9 mouse cellular contexts compared by ENCODE assay signal in the genomic region with DNA sequence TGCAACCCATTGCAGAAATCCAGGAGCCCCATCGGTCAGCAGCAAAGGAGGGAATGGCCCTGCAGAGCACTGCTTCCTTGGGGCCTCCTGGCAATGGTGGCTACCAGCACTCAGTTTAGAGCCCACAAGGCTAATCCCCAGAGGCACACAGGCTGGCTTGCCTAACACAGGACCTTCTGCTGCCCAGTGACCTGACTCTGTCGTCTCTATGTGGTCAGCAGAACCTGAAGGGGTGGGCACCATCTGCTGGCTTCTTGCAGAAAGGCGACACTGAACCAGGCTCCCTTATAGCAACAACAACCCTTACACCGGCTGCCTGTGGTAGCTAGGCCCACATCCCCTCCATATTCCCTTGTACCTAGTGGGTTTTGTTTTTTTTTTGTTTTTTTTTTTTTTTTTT. TPM values are rescaled to one million over a fixed set of nuclear protein-coding genes. Genes with fewer than 3 reads are reported as not detected.
DNase-seq lines count a peak whose midpoint lies in the region; ATAC-seq lines count a peak whose summit lies in the region.
"Had no signal": no experiment of that assay in that cellular context is flagged by ENCODE, and none has a peak within 500 bp of the region (broad histone marks: within the 10 kb centered on the region; RNA-seq: fewer than 3 reads in every experiment).

No protein-coding gene starts in this region.

- WGBS in heart, embryonic 12.5 days: 38% methylated on average over 4 of the region's 4 CpGs
- 39% methylated on average over 4 of the region's 4 CpGs for WGBS in hindbrain, embryonic 16.5 days

- H3K27me3 ChIP-seq in heart, embryonic 12.5 days (replicated peaks): no peaks in the 10 kb centered on the region
- H3K27me3 ChIP-seq in hindbrain, embryonic 16.5 days (replicated peaks; ENCODE audit: control insufficient read depth, insufficient read depth, low read length): no peaks in the 10 kb centered on the region

- H3K9ac ChIP-seq in heart, embryonic 12.5 days: no peak overlapping the region
- H3K9ac ChIP-seq in hindbrain, embryonic 16.5 days (ENCODE audit: low read depth, low read length): no peak overlapping the region
- H3K9ac ChIP-seq: neural tube, embryonic 13.5 days had no signal

- no peak overlapping the region for H3K4me3 ChIP-seq in heart, embryonic 12.5 days
- H3K4me3 ChIP-seq in hindbrain, embryonic 16.5 days (ENCODE audit: low read length): no peak overlapping the region
- H3K4me3 ChIP-seq: neural tube, embryonic 13.5 days had no signal

- peak; percentile 46 for DNase-seq in heart, postnatal 4 days
- peak; percentile 47 for DNase-seq in Muller cell, postnatal 12 days (ENCODE audit: inconsistent ontology term)
- peak; percentile 59 for DNase-seq in lung, postnatal 25 days (ENCODE audit: low spot score)
- DNase-seq in thymus, postnatal 0 days (ENCODE audit: low spot score): no peak
- DNase-seq in right cerebral cortex, adult 18-20 months: no peak
- no peak for DNase-seq in heart, adult 18-20 months

- peaks cover 50% of the 10 kb centered on the region for H3K4me1 ChIP-seq in heart, embryonic 12.5 days (replicated peaks)
- no peaks in the 10 kb centered on the region for H3K4me1 ChIP-seq in hindbrain, embryonic 16.5 days (ENCODE audit: control insufficient read depth, insufficient read depth, low read depth, low read length)
- H3K4me1 ChIP-seq: neural tube, embryonic 13.5 days had no signal

- ATAC-seq in heart, embryonic 12.5 days (ENCODE audit: insufficient number of reproducible peaks, low FRiP score): no peak
- 0 out of 2 replicates have a peak, but pooled peaks have one; percentile 21 for ATAC-seq in hindbrain, embryonic 16.5 days

- H3K36me3 ChIP-seq in heart, embryonic 12.5 days: no peaks in the 10 kb centered on the region
- H3K36me3 ChIP-seq in hindbrain, embryonic 16.5 days (ENCODE audit: control insufficient read depth, insufficient read depth, low read length): no peaks in the 10 kb centered on the region
- H3K36me3 ChIP-seq: neural tube, embryonic 13.5 days had no signal

- no peaks in the 10 kb centered on the region for H3K9me3 ChIP-seq in heart, embryonic 12.5 days (replicated peaks)
- H3K9me3 ChIP-seq in hindbrain, embryonic 16.5 days (ENCODE audit: control insufficient read depth, low read length): no peaks in the 10 kb centered on the region
- H3K9me3 ChIP-seq: neural tube, embryonic 13.5 days had no signal

- no peak overlapping the region for H3K4me2 ChIP-seq in heart, embryonic 12.5 days
- no peak overlapping the region for H3K4me2 ChIP-seq in hindbrain, embryonic 16.5 days (ENCODE audit: low read length)
- H3K4me2 ChIP-seq: neural tube, embryonic 13.5 days had no signal

- H3K27ac ChIP-seq in heart, embryonic 12.5 days (ENCODE audit: poor library complexity, severe bottlenecking): no peak overlapping the region
- no peak overlapping the region for H3K27ac ChIP-seq in hindbrain, embryonic 16.5 days (ENCODE audit: low read depth, low read length)
- H3K27ac ChIP-seq: neural tube, embryonic 13.5 days had no signal

RNA-seq across cellular contexts. Expression of a gene that starts 50.2 kb away (rescaled TPM):
- total RNA-seq in heart, postnatal 4 days (2021): 1 to 10 TPM; 7.9 to 9.3 TPM
- polyA plus RNA-seq in heart, embryonic 12.5 days (2016; fragmentation: Nextera tagmentation; extraction: Ambion mirVana): 8.0 and 9.2 TPM in 2 replicates
- polyA plus RNA-seq in hindbrain, embryonic 16.5 days (2015; fragmentation: Nextera tagmentation; extraction: Ambion mirVana): 5.6 and 6.4 TPM in 2 replicates
- 3.7 and 3.9 TPM in 2 replicates for polyA plus RNA-seq in thymus, postnatal 0 days (2015; fragmentation: Nextera tagmentation; extraction: Ambion mirVana)
- total RNA-seq in heart, adult 18-20 months (2021): 10 to 100 TPM in 1 of 2 experiments, 1 to 10 TPM in 1; 8.8 to 11.3 TPM

Comparison
In these comparisons a context has a peak if more than half of its experiments do, and no peak if none do; other contexts are left out.
1. DNase-seq: peak in heart, postnatal 4 days (single experiment), Muller cell, postnatal 12 days (single experiment) and lung, postnatal 25 days (single experiment); none in thymus, postnatal 0 days (single experiment), right cerebral cortex, adult 18-20 months (single experiment) and heart, adult 18-20 months (0 of 2).